Mouse (Mus musculus) cerebellum, postnatal 36 days (tissue): ENCODE data around the gene Tprkb.
A peak's percentile ranks its signal among the peaks of the same experiment; 100 is the strongest.
"Not testable (repeated sequence)": the region's sequence is repeated elsewhere in the genome, so short reads cannot be mapped to it uniquely, and the experiment has no call there.

Experiments used
- DNase-seq, 2 experiments: peaks; one replicate each; pipeline ENCODE4 v3.0.0; 2021 to 2022; ENCODE audit warnings: mixed read lengths in 2 of 2

Gene Tprkb

GRCm38 (mm10) chr6:85916596-85916995, 4.9 kb downstream of the Tprkb start:
- DNase-seq = no peak

- DNase-seq = not testable (repeated sequence)
These were observed 6.7 kb downstream of the Tprkb start for GRCm38 (mm10) chr6:85918341-85918740.

- DNase-seq = no peak
These were observed 7.7 kb downstream of the Tprkb start for GRCm38 (mm10) chr6:85919401-85919800.

- DNase-seq = no peak
These were observed 12.0 kb downstream of the Tprkb start for GRCm38 (mm10) chr6:85923643-85924042.

GRCm38 (mm10) chr6:85926709-85927108, 15.0 kb downstream of the Tprkb start:
- DNase-seq = no peak

DNA sequence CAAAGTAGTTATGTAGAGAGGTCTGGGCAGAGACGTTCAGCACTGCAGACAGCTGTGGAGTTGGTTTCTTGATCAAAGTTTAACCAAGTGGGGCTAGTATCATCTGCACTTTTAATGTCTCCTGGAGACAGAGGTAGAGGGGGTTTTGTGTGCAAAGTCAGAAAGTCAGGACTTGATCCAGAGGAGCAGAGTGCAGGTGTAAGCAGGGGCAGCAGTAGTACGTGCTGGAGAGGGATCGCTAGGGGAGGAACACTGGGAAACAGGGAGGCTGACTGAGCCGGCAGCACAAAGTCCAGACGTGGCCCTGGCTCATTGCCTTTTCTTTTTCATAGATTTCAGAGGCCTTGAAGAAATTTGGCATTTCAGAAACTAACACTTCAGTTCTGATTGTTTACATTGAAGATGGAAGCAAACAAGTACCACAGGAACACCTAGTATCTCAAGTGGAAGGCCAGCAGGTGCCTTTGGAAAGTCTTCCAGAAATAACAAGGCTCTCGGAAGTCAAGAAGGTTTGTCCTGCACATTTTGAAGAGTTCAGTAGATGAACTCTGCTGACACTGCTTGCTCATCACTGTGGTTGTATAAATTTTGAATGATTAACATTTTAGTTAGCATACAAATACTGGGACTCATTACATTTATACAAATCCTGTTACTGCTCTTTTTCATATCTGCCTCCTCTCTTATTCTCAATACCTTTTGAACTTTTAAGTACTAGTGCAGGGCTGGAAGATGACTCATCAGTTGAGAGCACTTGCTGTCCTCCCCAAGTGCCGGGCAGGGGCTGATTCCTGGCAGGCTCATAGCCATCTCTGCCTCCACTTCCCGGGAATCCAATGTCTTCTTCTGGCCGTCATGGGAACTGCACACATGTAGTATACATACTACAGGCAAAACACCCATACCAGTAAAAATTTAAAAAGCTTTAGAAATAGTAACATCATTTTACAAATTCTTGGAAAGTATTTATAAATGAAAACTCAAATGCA, 16.1 kb downstream of the Tprkb start:
- no peak for DNase-seq

GRCm38 (mm10) chr6:85929312-85929711, 17.6 kb downstream of the Tprkb start:
- no peak for DNase-seq

DNA sequence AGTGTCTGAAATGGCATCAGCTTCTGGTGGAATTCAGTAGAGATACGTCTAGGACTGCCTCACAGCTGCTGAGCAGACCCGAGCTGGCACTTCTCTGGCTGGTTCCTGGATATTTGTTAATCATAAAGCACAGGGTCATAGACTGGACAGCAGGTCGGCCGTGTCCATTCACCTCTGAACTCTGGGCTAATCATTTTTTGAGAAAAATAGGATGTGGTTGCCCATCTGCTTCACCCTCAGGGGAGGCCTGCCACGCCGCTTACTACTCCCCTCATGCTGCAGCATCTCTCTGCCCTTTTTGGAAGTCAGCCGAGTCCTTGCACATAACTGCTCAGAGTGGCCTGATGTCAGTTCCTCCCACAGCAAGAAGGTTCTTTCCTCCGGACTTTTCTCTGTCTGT, 22.4 kb downstream of the Tprkb start:
- no peak for DNase-seq

GRCm38 (mm10) chr6:85935646-85936045, 24.0 kb downstream of the Tprkb start:
- DNase-seq = no peak

GRCm38 (mm10) chr6:85936508-85937465, 25.1 kb downstream of the Tprkb start:
- DNase-seq = peak; percentile 80 to 82

- DNase-seq = no peak
These were observed 27.0 kb downstream of the Tprkb start for GRCm38 (mm10) chr6:85938701-85939100.

DNA sequence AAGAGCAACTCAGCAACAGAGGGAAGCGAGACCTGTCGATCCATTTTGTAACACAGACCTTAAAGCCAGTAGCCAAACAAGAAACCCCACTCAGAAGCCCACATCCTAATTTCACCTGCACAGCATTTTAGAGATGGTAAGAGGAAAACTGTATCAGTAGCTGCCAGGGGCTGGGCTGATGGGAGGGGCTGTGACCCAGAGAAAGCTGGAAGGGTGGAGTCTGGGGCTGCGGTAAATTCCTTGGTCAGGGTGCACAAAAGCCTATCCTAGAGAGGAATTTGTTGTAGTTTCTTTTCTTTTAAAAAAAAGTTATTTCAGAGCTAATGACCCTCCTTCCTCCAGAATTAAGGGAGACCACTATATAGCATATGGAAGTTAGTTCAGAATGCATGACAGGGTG, 30.8 kb downstream of the Tprkb start:
- no peak for DNase-seq

GRCm38 (mm10) chr6:85948549-85948948, 36.9 kb downstream of the Tprkb start:
- no peak for DNase-seq

DNA sequence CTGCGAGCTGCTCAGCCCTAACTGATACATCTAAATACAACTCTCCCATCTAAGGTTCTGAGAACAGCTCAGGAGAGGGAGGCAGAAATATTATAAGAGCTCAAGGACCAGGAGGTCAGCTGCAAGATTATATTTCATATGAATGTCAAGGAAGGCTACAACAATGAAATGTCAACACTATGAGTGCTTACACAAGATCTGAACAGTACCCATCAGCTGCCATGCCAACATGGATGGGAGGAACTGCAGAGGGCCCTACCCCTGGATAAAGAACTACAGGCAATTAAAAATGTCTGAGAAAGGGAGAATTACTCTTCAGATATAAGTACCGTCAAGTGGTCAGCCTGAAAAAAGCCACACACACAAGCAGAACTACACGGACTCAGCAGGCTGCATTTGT, 45.9 kb downstream of the Tprkb start:
- no peak for DNase-seq

- DNase-seq = peak; percentile 93 to 94
These were observed 49.7 kb downstream of the Tprkb start, which contains the start of gene Dusp11 for GRCm38 (mm10) chr6:85961101-85962091. Gene Dusp11 (minus strand): TSS chr6:85961667.

- not testable (repeated sequence) for DNase-seq
These were observed 54.4 kb downstream of the Tprkb start for GRCm38 (mm10) chr6:85966081-85966480.

DNA sequence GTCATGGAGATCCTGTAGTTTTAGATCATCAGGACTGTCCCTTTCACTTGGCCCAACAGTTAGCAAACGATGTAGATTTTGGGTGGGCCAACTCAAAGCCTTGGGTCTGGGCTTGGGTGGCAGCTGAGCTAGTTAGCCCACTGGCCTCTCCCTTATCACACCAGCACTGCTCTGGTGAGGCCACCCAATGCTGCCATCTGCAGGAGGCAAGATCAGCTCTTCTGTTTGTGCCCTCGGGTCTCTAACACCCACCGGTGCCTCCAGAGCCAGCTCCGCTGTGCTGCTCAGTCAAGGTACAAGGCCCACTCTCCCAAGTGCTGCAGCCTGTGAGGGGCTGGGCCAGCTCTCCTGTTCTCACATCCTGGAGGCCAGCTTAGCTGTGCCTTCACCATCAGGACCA, 55.0 kb downstream of the Tprkb start:
- no peak for DNase-seq

GRCm38 (mm10) chr6:85969889-85970288, 58.2 kb downstream of the Tprkb start:
- DNase-seq = no peak

- no peak for DNase-seq
These were observed 61.0 kb downstream of the Tprkb start for GRCm38 (mm10) chr6:85972699-85973098.

- no peak for DNase-seq
These were observed 61.7 kb downstream of the Tprkb start for GRCm38 (mm10) chr6:85973336-85973735.

DNA sequence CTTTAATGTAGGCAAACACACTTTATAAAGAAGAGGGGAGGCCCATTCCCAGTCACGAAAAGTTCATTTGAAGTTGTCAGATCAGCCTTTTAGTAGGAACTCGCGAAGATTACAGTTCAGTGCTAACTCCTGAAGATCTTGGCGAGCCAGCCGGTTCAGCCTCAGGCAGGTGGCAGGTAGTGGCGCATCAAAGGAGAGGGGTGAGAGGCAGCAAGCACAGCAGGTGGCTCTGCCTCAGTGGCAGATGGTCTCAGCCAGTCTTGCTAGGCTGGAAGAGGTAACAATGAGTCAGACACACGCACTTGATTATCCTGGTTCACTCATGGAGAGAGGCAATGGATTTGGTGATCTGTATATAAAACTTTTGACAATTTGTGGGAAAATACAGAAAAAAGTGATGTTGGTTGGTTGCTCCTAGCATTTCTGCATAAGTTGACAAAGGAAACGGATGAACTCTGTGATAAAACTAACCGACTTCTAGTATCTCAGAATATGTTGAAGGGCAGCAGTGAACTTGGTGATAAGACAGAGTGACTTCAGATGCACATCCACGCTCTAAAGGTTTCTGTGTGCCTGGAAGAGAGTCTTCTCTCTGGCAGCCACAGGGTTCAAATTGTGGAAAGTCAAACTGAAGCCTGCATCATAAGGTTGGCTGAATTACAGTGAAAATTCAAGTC, 63.4 kb downstream of the Tprkb start:
- DNase-seq = peak; percentile 16 to 47
